Mouse (Mus musculus) ES-Bruce4 (cell line): ENCODE measurements around the gene Ltk. TPM values are rescaled to one million over a fixed set of nuclear protein-coding genes. Genes with fewer than 3 reads are reported as not detected.
A peak's percentile ranks its signal among the peaks of the same experiment; 100 is the strongest.

ENCODE experiments used
- H3K27ac ChIP-seq: 2 replicates; pipeline ENCODE4 v1.5.1; 2012; ENCODE audit warnings: low read length, inconsistent platforms; ENCODE audit not compliant: insufficient read depth
- H3K27me3 ChIP-seq: 2 replicates; pipeline ENCODE4 v1.6.1; 2012; ENCODE audit warnings: mild to moderate bottlenecking, low read length, inconsistent platforms; ENCODE audit not compliant: control insufficient read depth, poor library complexity, insufficient read depth, severe bottlenecking
- H3K36me3 ChIP-seq: 2 replicates; pipeline ENCODE4 v1.6.1; 2012; ENCODE audit warnings: inconsistent platforms, mild to moderate bottlenecking, low read length, moderate library complexity; ENCODE audit not compliant: control insufficient read depth, poor library complexity, insufficient read depth, severe bottlenecking
- H3K4me1 ChIP-seq: one replicate; pipeline ENCODE4 v1.8.1; 2011; ENCODE audit warnings: low read length; ENCODE audit not compliant: control insufficient read depth, insufficient read depth
- H3K4me3 ChIP-seq: 2 replicates; pipeline ENCODE4 v1.5.1; 2011; ENCODE audit warnings: low read depth, mild to moderate bottlenecking, low read length
- H3K9ac ChIP-seq: 2 replicates; pipeline ENCODE4 v1.6.1; 2012; ENCODE audit warnings: low read depth, mild to moderate bottlenecking, inconsistent platforms; ENCODE audit not compliant: poor library complexity, severe bottlenecking
- H3K9me3 ChIP-seq: replicated peaks from 2 replicates; pipeline ENCODE4 v1.6.1; 2012; ENCODE audit warnings: mild to moderate bottlenecking, low read length, inconsistent platforms; ENCODE audit not compliant: control insufficient read depth, poor library complexity, insufficient read depth, severe bottlenecking
- CTCF ChIP-seq: IDR thresholded peaks from one replicate; pipeline ENCODE4 v1.8.1; 2011; ENCODE audit warnings: low read depth, low read length
- EP300 ChIP-seq: IDR thresholded peaks from 2 replicates; pipeline ENCODE4 v1.6.1; 2011; ENCODE audit warnings: low read depth, low read length; ENCODE audit not compliant: insufficient read depth
- POLR2A ChIP-seq: IDR thresholded peaks from one replicate; pipeline ENCODE4 v1.8.1; 2011; ENCODE audit warnings: low read length; ENCODE audit not compliant: insufficient read depth
- polyA plus RNA-seq: library from polyadenylated mRNA; stranded (reverse); fragments of >200 nt; gene quantifications from 2 replicates; pipeline ENCODE4 v1.2.4, GENCODE M21; 2011; ENCODE audit warnings: low read depth; ENCODE audit not compliant: missing spikeins, insufficient read depth, insufficient read length

The Ltk gene
- polyA plus RNA-seq, 1 experiment: 1.1 TPM

DNA sequence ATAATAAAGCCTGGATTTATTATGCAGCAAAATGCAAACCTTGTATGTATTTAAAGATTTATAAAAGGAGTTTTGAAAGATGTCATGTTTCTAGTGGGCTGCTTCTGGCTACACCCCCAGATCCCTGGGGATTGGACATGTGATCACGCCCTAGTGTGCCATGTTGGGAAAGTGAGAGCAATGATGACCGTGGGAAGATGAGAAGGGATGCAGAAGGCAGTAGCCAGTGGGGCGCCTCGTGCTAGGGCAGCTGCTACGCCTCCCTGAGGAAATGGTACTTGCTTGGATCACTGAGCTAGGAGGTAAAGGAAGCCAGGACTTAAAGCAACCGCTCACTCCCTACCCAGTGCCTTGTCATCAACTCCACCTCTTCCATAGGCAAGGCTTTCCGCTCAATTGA is 12.7 kb downstream of the Ltk start:
- Histone ChIP-seq H3K9ac (no peak overlapping the region), H3K9me3 (no peaks in the 10 kb centered on the region), H3K27ac (no peak overlapping the region), H3K36me3 (no peaks in the 10 kb centered on the region), H3K4me1 (no peaks in the 10 kb centered on the region), H3K27me3 (peaks cover 7% of the 10 kb centered on the region; the same call in 1 of the 2 replicates), H3K4me3 (no peak overlapping the region)
- no peak for TF ChIP-seq CTCF
- no peak for TF ChIP-seq EP300
- TF ChIP-seq POLR2A: no peak

DNA sequence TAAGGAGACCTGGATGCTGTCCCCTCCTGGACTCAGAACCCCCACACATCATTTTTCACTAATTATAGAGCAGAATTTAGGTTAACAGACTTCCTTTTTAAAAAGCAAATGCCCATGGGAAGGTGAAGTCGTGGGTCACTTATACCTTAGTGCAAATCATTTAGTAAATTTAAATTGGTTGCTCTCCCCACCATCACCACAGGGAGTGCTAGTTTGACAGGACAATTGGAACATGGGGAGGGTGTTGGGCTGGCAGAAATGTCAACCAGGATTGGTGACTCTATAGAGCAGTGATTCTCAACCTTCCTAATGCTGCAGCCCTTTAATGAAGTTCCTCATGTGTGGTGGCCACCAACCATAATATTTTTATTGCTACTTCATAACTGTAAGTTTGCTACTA is 14.9 kb downstream of the Ltk start:
- peaks cover 7% of the 10 kb centered on the region; the same call in 1 of the 2 replicates for H3K27me3 ChIP-seq

DNA sequence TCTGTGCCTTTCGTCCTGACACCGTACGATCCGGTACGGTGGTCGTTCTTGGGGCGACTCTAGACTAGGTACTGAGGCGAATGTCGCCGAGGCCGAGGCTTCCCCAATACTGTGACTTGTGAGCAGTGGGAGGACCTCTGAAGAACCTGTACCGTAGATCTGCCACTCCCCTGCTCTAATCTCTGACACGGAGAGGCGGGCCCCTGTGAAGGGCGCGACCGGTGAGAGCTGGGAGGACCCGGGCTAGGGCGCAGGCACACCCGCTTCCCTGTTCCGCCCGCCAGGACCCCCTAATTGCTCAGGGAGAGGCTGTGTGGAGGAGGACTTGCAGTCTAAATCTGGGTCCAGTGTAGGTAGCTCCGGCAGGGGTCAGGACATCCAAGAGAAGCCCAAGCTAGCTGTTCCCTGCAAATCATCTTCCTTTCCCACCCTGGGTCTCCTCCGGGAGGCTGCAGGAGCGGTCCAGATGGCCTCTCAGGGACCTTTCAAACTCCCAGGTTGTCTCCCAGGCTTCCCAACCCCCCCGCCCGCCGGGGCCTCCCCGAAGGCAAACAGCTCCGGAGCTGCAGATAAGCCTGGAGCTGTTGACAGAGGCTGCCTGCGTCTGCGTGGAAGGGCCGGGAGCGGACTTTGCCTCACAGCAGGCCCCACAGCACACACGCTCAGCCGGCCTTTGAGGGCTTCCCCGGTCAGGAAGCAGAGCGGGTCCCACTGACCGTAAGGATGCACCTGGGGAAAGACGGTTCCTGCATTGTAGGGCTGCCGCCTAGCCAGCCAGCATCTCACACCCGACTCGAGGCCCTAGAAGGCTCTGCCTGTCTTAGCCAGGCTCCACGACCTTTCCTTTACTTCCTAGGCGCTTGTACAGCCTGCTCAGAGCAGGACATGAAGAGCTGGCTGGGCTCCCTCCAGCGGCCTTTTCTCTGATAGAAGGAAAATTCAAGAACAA is 15.8 kb downstream of the Ltk start:
- TF ChIP-seq CTCF (no peak), POLR2A (no peak)
- no peaks in the 10 kb centered on the region for H3K9me3 ChIP-seq
- peak overlapping the region; percentile 13 for H3K4me3 ChIP-seq
- no peaks in the 10 kb centered on the region for H3K36me3 ChIP-seq
- peaks cover 7% of the 10 kb centered on the region; the same call in 1 of the 2 replicates for H3K27me3 ChIP-seq
- peaks cover 3% of the 10 kb centered on the region for H3K4me1 ChIP-seq
- no peak overlapping the region for H3K27ac ChIP-seq
- H3K9ac ChIP-seq: no peak overlapping the region

More for the DNA sequence above, 14.9 kb downstream of the Ltk start:
- Histone ChIP-seq H3K4me1 (peaks cover 3% of the 10 kb centered on the region), H3K36me3 (no peaks in the 10 kb centered on the region), H3K27ac (no peak overlapping the region), H3K9me3 (no peaks in the 10 kb centered on the region), H3K4me3 (no peak overlapping the region), H3K9ac (no peak overlapping the region)
- TF ChIP-seq CTCF (no peak), POLR2A (no peak)

DNA sequence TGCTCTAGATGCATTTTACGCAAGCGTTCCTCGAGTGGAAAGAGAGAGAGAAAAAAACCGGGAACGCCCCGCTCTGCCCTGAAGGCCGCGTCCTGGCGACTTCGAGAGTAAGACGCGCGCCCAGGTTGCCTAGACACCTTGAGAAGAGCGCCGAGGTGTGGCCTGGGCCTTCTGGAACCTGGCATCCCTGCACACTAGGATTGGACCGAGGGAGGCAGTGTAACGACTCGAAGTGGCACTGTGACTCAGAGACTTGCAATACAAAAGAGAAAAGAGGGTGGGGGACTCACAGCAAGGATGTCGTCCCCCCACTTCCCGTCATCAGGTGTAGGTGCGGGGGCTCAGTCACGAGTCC is 16.4 kb downstream of the Ltk start:
- Histone ChIP-seq H3K9me3 (no peaks in the 10 kb centered on the region), H3K27me3 (peaks cover 7% of the 10 kb centered on the region; the same call in 1 of the 2 replicates), H3K27ac (no peak overlapping the region), H3K4me3 (peak overlapping the region; percentile 13), H3K9ac (no peak overlapping the region), H3K4me1 (peaks cover 3% of the 10 kb centered on the region), H3K36me3 (no peaks in the 10 kb centered on the region)
- no peak for TF ChIP-seq POLR2A
- TF ChIP-seq CTCF: no peak
- TF ChIP-seq EP300: no peak

DNA sequence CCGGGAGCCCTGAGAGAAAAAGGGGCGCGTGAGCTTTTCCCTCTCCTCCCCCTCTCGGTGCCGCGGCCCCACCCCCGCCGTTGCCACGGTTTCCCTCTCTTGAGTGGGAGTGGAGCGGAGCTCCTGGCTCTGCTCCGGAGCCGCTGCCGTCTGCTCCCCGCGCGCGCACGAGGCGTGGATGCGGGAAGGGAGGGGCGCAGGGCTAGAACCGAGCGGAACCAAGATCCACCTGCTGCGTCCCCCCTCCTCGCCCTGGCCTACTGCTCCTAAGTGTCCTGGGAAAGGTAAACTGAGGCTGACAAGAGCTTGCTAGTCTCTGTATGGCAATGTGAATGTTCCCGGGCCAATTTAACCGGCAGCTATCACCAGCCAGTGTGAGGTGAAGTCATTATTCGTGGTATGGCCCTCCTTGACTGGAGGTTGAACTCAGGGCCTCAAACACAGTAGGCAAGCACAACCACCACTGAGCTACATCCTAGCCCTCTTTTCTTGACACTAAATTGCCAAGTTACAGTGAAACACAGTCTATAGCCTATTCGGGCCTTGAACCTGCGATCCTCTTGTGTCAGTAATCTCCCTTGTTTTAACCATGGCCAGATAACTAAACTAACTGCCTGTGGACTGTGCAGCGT is 16.9 kb downstream of the Ltk start:
- no peak overlapping the region for H3K27ac ChIP-seq
- peak overlapping the region; percentile 67 for H3K9ac ChIP-seq
- peaks cover 3% of the 10 kb centered on the region for H3K4me1 ChIP-seq
- H3K4me3 ChIP-seq: peak overlapping the region; percentile 70
- no peaks in the 10 kb centered on the region for H3K36me3 ChIP-seq
- TF ChIP-seq POLR2A (no peak), CTCF (no peak), EP300 (no peak)
- H3K9me3 ChIP-seq: no peaks in the 10 kb centered on the region
- H3K27me3 ChIP-seq: peaks cover 7% of the 10 kb centered on the region; the same call in 1 of the 2 replicates
